Mouse (Mus musculus): ENCODE measurements around the gene Msi1. TPM values are rescaled to one million over a fixed set of nuclear protein-coding genes. Genes with fewer than 3 reads are reported as not detected.

Msi1 gene
- total and polyA plus RNA-seq, 3 experiments: 3.5 to 5.7 TPM; not detected in 1

DNA sequence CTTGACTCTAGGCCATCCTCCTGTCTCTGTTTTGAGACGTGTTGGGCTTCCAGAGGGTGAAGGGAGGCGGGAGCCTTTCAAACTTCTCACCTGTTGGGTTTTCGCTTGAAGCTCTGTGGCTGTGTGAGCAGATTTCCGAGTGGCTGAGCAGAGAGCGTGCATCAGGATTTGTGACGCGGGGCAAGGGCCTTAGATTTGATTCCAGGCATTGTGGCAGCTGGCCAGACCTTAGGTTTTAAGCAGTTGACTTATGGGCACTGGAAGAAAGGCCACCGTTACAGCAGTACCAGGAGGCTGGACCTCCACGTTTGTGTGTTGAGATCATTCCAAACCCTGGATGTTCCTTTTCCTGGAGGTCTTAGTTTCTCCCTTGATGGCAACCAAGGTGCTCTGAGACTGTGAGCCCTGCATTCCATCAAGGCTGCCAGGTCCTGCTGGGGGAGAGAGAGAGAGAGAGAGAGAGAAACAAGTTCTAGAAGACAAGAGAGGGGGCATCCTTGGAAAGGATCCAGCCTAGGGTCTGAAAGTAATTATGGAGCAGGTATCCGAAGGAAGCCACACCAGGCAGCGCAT lies 5.0 kb downstream of the Msi1 start:
- Histone ChIP-seq H3K9ac (ENCODE audit: control insufficient read depth, low read depth, low read length, poor library complexity, severe bottlenecking) (no peak overlapping the region), H3K36me3 (ENCODE audit: control insufficient read depth in 1 of 2, insufficient read depth in 2 of 2, low read length in 2 of 2) (peaks cover 0 to 8% of the 10 kb centered on the region in 2 experiments; a peak in 2 of 4 replicates), H3K27me3 (ENCODE audit: control insufficient read depth in 1 of 2, insufficient read depth in 2 of 2, low read length in 2 of 2) (no peaks in the 10 kb centered on the region), H3K4me3 (ENCODE audit: control insufficient read depth in 1 of 2, insufficient read depth in 1 of 2, low read depth in 2 of 2, low read length in 2 of 2) (no peak overlapping the region), H3K27ac (ENCODE audit: control insufficient read depth, low read depth, low read length) (no peak overlapping the region), H3K79me2 (ENCODE audit: control insufficient read depth, insufficient read depth, low read length, poor library complexity) (no peaks in the 10 kb centered on the region), H3K9me3 (replicated peaks; ENCODE audit: insufficient read depth, low read length) (no peaks in the 10 kb centered on the region), H3K4me1 (ENCODE audit: control insufficient read depth in 1 of 2, insufficient read depth in 2 of 2, low read length in 2 of 2) (peaks cover 8 to 11% of the 10 kb centered on the region in 2 experiments; a peak in 3 of 4 replicates)
- DNase-seq (ENCODE audit: low read depth, low spot score): no peak
- TF ChIP-seq ZC3H11A (IDR thresholded peaks at IDR 0.05; ENCODE audit: low read depth, low read length) (no peak), USF1 (IDR thresholded peaks at IDR 0.05; ENCODE audit: low read depth, low read length) (no peak), MAZ (IDR thresholded peaks at IDR 0.05; ENCODE audit: low read depth, low read length) (no peak), MAFK (IDR thresholded peaks at IDR 0.05; ENCODE audit: borderline replicate concordance, low read depth, low read length) (no peak), ZNF384 (IDR thresholded peaks at IDR 0.05; ENCODE audit: low read depth, low read length) (no peak)

DNA sequence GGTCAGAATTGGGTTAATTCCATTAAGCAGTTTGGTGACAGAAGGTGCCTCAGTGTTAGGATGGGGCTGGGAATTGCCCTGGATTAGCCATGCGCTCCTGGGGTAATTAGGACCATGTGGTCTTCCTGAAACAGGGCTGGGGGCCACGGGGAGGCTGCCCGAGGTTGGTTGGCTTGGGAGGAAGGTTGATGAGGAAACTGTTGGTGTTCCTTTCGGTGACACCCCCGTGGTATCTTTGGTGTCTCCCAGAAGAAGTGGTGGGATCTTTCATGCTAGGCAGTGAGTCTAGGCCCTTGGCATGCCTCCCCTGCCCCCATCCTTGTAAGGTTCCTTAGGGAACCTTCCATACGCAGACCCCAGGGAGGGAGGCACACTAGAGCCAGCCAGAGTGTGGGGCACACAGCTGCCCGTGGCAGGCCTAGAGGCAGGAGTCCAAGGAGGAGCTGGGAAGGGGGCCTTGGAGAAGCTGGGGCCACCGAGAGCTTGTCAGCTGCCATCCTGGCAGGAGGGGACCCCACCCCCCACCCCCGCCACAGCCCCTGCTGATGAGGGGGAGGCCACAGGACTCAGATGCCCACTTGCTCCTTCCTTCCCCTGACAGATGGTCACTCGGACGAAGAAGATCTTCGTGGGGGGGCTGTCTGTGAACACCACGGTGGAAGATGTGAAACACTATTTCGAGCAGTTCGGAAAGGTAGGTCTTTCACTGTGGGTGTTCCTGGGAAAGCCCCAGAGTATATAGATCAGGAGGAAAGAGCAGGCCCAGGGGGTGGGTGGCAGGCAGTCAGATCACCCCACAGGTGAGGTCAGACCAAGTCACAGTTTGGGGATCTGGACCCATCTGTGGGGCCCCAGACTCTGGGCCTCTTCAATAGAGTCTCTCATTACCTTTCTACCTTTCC lies 5.7 kb downstream of the Msi1 start:
- no peak for DNase-seq (ENCODE audit: low read depth, low spot score)
- Histone ChIP-seq H3K4me1 (ENCODE audit: control insufficient read depth in 1 of 2, insufficient read depth in 2 of 2, low read length in 2 of 2) (peaks cover 8 to 11% of the 10 kb centered on the region in 2 experiments; a peak in 3 of 4 replicates), H3K9me3 (replicated peaks; ENCODE audit: insufficient read depth, low read length) (no peaks in the 10 kb centered on the region), H3K36me3 (ENCODE audit: control insufficient read depth in 1 of 2, insufficient read depth in 2 of 2, low read length in 2 of 2) (peaks cover 0 to 8% of the 10 kb centered on the region in 2 experiments; a peak in 2 of 4 replicates), H3K4me3 (ENCODE audit: control insufficient read depth in 1 of 2, insufficient read depth in 1 of 2, low read depth in 2 of 2, low read length in 2 of 2) (no peak overlapping the region), H3K27me3 (ENCODE audit: control insufficient read depth in 1 of 2, insufficient read depth in 2 of 2, low read length in 2 of 2) (no peaks in the 10 kb centered on the region), H3K27ac (ENCODE audit: control insufficient read depth, low read depth, low read length) (no peak overlapping the region), H3K79me2 (ENCODE audit: control insufficient read depth, insufficient read depth, low read length, poor library complexity) (no peaks in the 10 kb centered on the region), H3K9ac (ENCODE audit: control insufficient read depth, low read depth, low read length, poor library complexity, severe bottlenecking) (no peak overlapping the region)
- TF ChIP-seq USF1 (IDR thresholded peaks at IDR 0.05; ENCODE audit: low read depth, low read length): no peak
- no peak for TF ChIP-seq TAL1 (IDR thresholded peaks at IDR 0.05; ENCODE audit: low read length)
- TF ChIP-seq BHLHE40 (IDR thresholded peaks at IDR 0.05; ENCODE audit: borderline replicate concordance, low read depth, low read length): no peak
- TF ChIP-seq MEF2A (IDR thresholded peaks at IDR 0.05; ENCODE audit: extremely low read depth, insufficient replicate concordance, low read depth, low read length, poor library complexity, severe bottlenecking): no peak
- no peak for TF ChIP-seq KAT2A (conservative IDR thresholded peaks at IDR 0.05; ENCODE audit: low read depth, low read length)
- no peak for TF ChIP-seq GATA1 (IDR thresholded peaks at IDR 0.05; ENCODE audit: low read depth, low read length)
- TF ChIP-seq MAFK (IDR thresholded peaks at IDR 0.05; ENCODE audit: borderline replicate concordance, low read depth, low read length): no peak
- TF ChIP-seq ELF1 (IDR thresholded peaks at IDR 0.05; ENCODE audit: low read depth, low read length): no peak
- TF ChIP-seq UBTF (IDR thresholded peaks at IDR 0.05; ENCODE audit: borderline replicate concordance, insufficient read depth, low read depth, low read length): no peak
- no peak for TF ChIP-seq ZNF384 (IDR thresholded peaks at IDR 0.05; ENCODE audit: low read depth, low read length)
- TF ChIP-seq TBP (IDR thresholded peaks at IDR 0.05; ENCODE audit: low read depth, low read length): no peak
- TF ChIP-seq SMC3 (IDR thresholded peaks at IDR 0.05; ENCODE audit: low read depth, low read length): no peak
- no peak for TF ChIP-seq USF2 (IDR thresholded peaks at IDR 0.05; ENCODE audit: borderline replicate concordance in 1 of 2, insufficient read depth in 1 of 2, low read depth in 1 of 2, low read length in 2 of 2)
- no peak for TF ChIP-seq CHD1 (IDR thresholded peaks at IDR 0.05; ENCODE audit: low read depth, low read length)
- no peak for TF ChIP-seq ZC3H11A (IDR thresholded peaks at IDR 0.05; ENCODE audit: low read depth, low read length)
- no peak for TF ChIP-seq RCOR1 (IDR thresholded peaks at IDR 0.05; ENCODE audit: low read depth, low read length)
- no peak for TF ChIP-seq RAD21 (IDR thresholded peaks at IDR 0.05; ENCODE audit: low read depth, low read length)

All from MEL (cell line).